Mouse (Mus musculus): ENCODE data around the gene Bco2. TPM values are rescaled to one million over a fixed set of nuclear protein-coding genes. Genes with fewer than 3 reads are reported as not detected.

The Bco2 gene
- total RNA-seq (2021) = 1 to 10 TPM; 1.6 to 1.8 TPM

DNA sequence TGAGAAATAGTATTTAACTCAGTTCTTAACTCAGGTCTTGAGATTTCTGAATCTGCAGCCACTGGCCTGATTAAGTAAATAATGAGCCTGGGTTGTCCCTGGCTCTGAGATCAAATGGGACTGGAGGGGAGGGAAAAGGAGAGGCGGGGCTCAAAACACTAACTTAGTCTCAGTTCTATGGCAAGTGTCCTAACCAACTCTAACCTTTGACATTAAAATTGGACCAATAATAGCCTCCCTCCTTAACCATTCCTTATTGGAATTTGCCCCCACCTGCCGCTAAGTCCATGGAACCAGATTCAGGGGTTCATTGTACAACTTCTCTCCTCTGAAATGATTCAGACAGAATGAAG is at the start of gene Bco2:
Bco2 (minus strand) TSS at position 88 of the 353 bp plus-strand sequence.
- DNase-seq (ENCODE audit: extremely low spot score in 1 of 2, low spot score in 2 of 2) = no peak
- intact Hi-C loops (cut with DNase I) = no loop called here

DNA sequence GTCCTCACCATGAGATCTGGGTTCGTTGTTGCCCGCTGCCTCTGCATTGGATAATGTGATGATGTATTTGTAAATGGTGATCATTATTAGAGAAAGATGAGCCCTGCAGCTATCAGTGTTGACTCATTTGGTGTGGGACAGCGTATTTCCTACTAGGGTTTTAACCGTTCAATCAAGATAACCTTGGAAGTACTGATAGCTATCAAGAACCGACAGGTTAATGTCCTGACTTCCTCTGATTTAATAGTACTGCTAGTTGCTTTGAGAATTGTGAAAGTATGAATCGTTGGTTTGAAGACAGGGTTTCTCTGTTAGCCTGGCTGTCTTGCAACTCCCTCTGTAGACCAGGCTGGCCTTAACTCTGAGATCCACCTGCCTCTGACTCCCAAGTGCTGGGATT is 49.4 kb upstream of the Bco2 start:
- no peak for DNase-seq (ENCODE audit: extremely low spot score in 1 of 2, low spot score in 2 of 2)
- intact Hi-C loops (cut with DNase I) = no loop called here

DNA sequence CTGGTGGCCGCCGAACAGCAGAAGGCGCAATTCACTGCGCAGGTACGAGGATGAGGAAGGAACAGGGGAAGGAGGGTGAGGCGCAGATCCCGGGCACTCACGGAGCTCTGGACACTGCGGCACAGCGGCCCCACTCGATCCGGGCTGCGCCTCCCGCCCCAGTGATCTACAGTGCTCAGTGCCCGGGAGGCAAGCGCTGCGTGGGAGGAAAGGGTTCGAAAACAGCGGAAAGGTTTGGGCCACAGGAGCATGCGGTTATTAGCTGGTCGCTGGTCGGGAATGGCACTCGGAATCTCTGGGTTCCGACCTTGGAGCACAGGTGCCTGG is 49.0 kb upstream of the Bco2 start:
- DNase-seq (ENCODE audit: extremely low spot score in 1 of 2, low spot score in 2 of 2) = no peak
- intact Hi-C loops (cut with DNase I) = no loop called here

DNA sequence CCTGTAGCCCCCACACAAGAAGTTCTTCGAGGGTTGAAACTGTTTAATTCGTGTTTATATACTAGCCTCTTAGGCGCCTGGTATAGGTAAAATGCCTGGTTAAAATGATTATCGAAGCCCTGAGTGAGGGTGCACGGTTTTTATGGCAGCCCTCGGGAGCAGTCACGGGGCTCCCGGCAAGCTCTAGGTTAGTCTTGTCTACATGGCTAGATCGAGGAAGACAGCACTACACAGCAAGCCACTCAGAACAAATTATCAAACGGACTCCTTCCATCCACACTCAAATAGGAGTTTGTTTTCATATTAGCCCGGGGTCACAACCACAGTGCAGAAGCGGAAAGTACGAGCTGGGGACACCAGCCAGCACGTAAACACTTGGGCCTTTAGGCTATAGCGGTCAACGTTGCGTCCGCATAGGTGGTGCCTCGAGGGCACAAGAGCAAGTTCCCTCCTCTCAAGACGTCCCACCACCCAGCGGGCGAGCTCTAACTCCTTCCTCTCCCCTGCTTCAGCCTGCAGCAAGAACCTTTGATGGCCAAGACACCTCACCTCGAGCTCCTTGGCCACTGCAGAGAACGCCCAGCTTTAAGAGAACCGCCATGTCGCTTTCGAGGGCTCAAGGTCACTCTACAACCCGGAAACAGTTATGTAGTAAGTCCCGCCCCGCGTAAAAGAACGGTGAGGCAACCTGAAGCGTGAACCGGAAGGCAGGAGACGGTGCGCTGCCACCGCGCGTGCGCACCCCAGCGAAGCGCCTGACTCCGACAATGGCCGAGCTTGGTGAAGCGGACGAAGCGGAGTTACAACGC is 48.4 kb upstream of the Bco2 start, which contains the start of the genes Sdhd and Timm8b:
Sdhd (minus strand) TSS at position 624 of the 809 bp plus-strand sequence.
Timm8b (plus strand) TSS at position 722 of the 809 bp plus-strand sequence.
- intact Hi-C loops (cut with DNase I) = no loop called here
- DNase-seq (ENCODE audit: extremely low spot score in 1 of 2, low spot score in 2 of 2) = peak; percentile 94 to 96

DNA sequence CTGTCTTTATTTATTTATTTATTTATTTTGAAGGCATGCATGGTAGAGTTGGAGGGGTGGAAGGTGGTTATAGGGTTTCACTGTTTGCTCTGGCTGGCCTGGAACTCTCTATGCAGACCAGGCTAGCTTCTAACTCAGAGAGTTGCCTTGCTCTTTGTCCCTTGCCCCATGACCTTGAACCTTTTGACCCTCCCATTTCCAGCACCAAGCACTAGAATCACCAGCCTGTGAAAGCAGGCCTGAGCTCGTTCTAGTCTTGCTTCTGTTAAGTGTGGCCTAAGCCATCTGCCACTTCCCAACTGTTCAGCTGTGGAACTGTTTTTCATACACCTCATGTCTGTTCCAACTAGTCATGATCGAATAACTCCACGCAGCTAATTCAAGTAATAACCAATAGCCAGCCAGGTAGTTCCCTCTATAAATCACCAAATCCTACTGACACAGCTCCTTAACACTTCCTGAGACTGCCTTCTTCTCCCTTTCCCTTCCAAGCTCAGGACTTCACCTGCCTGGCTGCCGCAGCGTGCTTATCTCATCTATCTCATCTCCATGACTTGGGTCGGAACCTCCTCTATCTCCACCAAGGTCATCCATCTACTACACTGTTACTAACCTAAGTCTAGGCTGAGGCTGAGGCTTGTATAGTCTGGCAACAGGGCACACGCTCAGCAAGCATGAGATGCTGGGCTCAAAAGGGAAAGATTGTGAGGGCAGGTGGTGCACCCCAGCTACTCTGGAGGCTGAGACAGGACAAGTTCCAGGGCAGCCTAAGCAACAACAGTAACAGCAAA is 47.3 kb upstream of the Bco2 start:
- no peak for DNase-seq (ENCODE audit: extremely low spot score in 1 of 2, low spot score in 2 of 2)
- intact Hi-C loops (cut with DNase I) = no loop called here

DNA sequence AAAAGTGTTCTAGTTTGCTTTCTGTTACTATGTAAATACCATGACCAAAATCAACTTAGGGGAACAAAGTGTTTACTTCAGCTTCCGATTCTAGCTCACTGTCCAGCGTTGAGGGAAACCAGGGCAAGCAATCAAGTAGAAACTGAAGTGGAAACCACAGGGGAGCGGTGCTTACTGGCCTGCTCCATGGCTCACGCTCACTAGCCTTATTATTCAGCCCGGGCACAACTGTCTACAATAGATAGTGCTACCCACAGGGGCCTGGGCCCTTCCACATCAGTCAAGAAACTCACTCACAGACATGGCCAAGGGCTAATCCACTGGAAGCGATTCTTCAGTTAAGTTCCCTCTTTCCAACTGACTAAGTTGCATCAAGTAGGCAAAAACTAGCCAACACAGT is 46.6 kb upstream of the Bco2 start:
- DNase-seq (ENCODE audit: extremely low spot score in 1 of 2, low spot score in 2 of 2) = no peak
- intact Hi-C loops (cut with DNase I) = no loop called here

DNA sequence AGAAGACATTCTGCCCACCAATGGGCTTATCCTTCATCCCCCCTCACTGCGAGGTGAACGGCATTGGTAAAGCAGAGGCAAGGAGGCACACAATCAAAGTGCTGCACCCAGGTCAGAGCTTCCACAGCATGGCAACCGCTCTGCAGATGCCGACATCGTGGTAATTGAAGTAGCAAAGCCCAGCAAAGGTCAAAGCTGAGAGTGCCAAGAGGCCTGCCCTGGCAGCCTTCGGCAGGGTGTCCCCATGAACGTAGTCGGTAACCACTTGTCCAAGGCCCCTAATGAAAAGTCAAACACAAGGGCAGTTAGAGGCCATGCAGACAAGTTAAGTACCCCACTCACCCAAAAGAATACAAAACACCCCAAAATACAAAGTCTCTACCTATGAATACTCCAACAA is 42.0 kb upstream of the Bco2 start:
- intact Hi-C loops (cut with DNase I) = no loop called here
- no peak for DNase-seq (ENCODE audit: extremely low spot score in 1 of 2, low spot score in 2 of 2)

DNA sequence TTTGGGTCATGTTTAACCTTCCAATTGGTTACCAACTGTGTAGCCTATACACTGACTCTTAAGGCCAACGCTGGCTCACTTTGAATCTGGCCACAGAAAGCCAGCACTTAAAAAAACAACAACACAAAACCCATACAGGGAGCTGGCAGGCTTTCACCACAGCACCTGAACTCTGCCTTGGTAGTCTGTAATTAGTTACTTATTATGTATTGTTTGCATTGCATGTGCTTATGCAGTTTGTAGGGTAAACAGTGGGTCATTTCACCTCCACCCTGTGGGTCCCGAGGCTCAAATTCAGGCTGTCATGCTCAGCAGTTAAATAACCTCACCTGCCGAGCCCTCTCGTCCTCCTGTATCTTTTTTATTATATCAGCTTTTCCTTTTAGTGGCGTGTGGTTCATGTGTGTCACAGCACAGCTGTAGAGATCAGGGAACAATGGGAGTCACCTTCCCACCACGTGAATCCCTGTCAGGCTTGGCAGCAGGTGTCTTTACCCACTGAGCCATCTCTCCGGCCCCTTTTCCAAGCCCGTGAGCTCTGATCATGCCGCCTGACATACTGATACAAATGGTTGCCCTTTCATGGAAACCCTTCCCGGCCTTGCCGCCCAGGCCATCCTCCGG is 39.9 kb upstream of the Bco2 start:
- intact Hi-C loops (cut with DNase I) = no loop called here
- DNase-seq (ENCODE audit: extremely low spot score in 1 of 2, low spot score in 2 of 2) = no peak

DNA sequence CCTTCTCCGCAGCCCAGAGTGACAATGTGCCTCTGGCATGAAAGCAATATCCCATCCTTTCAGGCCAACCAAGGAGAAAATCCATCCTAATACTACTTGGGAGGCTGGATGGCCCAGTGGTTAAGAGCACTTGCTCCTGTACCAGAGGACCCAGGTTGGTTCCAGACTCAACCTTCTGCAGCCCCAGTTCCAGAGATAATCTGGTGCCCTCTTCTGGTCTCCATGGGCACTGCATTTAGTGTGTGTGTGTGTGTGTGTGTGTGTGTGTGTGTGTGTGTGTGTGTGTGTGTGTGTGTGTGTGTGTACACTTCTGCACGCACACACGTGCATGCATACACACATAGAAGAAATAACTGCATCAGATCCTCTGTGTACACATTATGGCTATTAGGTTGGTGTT is 38.6 kb upstream of the Bco2 start:
- DNase-seq (ENCODE audit: extremely low spot score in 1 of 2, low spot score in 2 of 2) = peak in 1 of 2 experiments; percentile 51
- intact Hi-C loops (cut with DNase I) = no loop called here

DNA sequence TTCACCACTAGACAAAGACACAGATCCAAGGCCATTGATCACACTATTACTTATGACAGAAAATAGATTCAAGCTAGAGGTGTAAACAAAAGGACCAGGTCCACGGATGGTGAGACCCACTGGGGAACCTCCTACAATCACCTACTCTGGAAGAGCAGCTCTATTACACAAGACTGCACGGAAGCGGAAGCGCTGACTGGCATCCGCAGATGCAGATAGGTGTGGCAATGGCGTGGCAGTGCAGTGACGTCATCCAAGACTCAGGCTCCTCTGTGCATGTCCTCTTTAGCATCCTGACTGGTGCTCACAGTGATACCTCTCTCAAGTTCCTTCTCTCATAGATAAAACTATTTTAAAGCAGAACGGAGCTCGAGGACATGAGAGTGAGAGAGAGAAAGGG is 38.0 kb upstream of the Bco2 start:
- intact Hi-C loops (cut with DNase I) = no loop called here
- DNase-seq (ENCODE audit: extremely low spot score in 1 of 2, low spot score in 2 of 2) = no peak

DNA sequence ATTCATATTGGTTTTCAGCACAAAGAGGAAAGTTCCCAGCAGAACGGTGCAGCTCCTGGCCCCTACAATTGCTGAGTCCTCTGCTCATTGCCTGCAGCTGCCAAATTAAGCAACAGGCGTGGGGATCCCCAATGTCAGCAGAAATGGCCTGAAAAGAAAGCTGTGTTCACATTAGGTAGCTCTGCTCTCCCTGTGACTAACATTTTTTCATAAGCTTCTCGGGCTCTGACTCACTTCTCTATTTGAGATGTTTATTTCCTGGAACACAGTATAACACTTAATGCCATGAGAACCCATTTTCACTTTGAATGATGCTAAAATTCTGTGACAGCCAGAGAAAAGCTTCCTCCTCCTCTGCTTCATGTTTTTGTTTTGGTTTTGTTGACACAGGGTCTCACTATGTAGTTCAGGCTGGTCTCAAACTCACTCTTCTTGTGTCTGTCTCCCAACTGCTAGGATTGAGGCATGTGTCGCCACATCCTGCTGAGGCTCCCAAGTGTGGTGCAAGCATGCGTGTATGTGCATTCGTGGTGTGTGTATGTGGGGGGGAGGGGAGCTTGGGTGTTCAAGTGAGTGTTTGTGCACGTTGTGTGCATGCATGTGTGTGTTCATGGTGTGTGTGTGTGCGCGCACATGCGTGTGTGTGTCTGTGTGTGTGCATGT is 36.0 kb upstream of the Bco2 start:
- no peak for DNase-seq (ENCODE audit: extremely low spot score in 1 of 2, low spot score in 2 of 2)
- intact Hi-C loops (cut with DNase I) = no loop called here

DNA sequence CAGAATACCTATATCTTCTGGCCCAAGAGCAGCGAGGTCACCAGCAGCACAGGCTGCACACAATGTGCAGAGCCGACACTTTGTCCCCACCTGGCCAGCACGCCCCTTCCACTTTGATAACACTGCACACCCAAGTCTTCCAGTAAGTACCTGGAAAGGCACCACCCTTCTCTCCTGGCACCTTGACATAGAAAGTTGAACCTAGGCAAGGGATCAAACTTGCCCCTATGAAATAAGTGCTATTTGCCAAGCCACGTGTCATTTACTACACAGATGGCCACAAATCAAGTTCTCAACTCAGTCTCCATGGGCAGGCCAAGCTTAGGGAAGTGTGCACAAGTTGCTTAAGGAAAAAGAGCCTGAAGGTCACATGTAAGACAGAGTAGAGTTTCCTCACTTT is 32.0 kb upstream of the Bco2 start:
- intact Hi-C loops (cut with DNase I) = no loop called here
- DNase-seq (ENCODE audit: extremely low spot score in 1 of 2, low spot score in 2 of 2) = no peak

DNA sequence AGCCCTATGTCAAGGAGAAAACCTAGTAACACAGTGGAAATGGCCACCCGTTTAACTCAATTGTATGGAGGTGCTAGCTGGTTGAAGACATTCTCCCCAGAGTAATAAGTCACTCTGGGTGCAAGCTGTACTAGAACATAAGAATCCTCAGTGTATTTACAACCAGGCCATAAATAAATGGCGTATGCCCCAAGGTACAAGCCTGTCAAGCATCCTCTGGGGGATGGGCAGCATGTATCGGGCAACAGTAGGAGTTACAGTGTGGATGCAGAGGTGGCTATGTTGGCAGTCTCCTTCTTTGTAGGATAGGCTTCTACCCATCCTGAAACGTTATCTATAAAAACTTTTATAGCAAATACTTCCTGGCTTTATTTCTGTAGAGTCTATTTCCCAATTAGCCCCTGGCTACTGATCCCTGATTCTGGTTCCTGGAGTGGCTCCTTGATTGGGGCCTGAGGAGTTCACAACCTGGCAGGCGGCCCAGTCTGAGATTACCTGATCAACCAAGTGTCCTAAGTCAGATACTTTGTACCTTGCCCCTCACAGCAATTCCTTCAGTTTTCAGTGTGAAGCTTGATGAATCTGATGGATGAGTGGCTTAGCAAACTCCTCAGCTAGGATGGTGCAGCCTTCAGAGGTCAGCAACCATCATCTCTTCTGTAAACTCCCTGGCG is 30.3 kb upstream of the Bco2 start:
- no peak for DNase-seq (ENCODE audit: extremely low spot score in 1 of 2, low spot score in 2 of 2)
- intact Hi-C loops (cut with DNase I) = no loop called here

DNA sequence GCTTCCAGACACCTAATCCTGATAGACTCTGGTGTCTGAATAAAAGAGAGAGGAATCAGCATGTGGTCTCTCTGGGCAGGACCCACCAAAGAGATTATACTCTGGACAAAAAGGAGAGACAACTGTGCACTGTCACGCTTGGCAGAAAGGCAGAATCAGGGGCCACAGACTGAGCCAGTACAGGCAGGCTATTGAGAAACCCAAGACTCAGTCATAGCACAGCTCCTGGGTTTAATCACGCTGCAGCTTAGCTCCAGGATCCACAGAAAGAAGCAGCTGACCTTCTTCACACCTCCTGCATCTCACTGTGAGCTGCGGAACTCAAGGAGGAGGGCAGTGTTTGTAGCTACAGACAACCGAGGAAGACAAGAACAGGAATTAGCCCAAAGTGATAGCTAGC is 25.4 kb upstream of the Bco2 start:
- DNase-seq (ENCODE audit: extremely low spot score in 1 of 2, low spot score in 2 of 2) = no peak
- intact Hi-C loops (cut with DNase I) = no loop called here

DNA sequence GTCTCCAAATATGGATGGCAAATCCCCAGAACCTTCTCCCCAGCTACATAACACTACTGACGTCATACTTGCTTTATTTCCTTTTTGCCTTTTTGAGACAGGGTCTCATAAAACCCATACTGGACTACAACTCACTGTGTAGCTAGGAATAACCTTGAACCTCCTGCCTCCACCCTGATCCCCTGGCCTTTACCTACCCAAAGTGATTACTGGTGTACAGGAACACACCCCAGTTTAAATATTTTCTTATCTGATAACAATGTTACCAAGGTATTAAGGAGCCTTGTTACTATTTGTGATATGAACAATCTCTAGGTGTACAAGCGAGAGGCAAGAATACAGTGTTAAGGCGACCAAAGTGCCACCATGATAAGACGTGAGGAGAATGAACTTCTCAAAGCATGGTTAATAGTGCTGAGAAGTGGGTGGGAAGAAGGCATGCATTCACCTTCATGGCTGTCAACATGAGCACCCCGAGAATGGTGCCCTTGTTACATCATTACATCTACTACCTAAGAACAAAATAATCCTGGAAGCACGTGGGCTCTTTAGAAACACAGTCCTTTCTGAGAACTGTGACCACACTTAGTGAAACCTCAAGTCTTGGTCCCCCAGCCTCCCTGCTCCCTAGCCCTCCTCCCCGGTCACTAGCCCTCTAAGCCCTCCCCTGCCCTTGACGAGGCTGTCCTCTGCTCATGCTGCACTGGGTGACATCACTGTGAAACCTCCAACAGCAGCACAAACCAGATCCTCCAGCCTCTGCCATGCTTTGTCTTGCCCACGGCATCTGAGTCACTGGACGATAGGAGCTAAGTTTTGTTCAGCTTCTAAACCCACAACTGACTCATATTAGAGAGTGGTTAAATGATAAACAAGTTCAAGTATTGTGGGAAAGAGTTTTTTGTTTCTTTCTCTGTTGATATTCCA is 14.9 kb upstream of the Bco2 start:
- DNase-seq (ENCODE audit: extremely low spot score in 1 of 2, low spot score in 2 of 2) = no peak
- intact Hi-C loops (cut with DNase I) = no loop called here

DNA sequence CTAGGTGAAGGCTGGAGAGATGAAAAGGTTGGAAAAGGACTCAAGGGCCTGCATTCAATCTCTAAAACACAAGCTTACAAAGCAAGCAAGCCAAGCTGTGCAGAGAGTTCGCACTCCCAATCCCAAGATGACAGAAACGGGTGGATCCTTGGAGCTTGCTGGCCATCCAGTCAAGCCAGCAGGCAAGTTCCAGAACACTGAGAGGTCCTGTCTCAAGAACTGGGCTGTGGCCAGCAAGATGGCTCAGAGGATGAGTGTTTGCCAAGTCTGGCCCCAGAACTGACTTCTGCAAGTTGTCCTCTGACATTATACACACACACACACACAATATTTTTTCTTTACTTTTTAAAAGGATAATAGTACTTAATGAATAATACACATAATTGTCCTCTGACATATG is 12.9 kb upstream of the Bco2 start:
- DNase-seq (ENCODE audit: extremely low spot score in 1 of 2, low spot score in 2 of 2) = no peak
- intact Hi-C loops (cut with DNase I) = no loop called here

DNA sequence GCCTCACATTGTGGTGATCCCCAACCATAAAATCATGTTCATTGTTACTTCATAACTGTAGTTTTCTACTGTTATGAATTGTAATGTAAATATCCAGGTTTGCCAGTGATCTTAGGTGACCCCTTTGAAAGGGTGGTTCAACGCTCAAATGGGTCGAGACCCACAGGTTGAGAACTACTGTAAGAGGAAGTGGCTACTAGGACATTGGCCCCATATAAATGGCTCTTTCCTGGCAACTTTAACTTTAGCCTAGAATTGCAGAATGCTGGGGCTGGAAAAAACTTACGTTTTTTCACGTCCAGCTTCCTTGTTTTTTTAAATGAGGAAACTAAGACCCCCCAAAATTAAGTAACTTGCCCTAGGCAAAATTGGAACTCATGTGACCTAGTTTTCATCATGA is 12.4 kb upstream of the Bco2 start:
- no peak for DNase-seq (ENCODE audit: extremely low spot score in 1 of 2, low spot score in 2 of 2)
- intact Hi-C loops (cut with DNase I) = no loop called here

DNA sequence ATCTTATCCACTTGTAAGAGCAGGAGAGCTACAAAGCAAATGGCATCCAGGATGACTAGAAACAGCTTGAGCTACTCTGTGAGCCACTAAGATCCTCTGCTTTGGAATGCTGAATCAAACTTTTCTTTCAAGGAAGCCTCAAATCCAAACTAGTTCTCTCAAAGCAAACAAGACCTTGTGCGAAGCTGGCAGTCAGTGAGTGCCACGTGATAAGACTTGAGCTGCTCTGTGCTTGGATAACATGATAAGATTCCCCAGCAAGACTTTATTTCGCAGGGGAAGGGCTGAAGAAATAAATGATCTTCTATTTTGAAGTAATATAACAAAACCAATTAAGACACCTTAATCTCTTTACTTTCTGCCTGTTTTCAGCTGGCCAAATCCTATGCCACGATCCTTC is 11.0 kb upstream of the Bco2 start:
- DNase-seq (ENCODE audit: extremely low spot score in 1 of 2, low spot score in 2 of 2) = no peak
- intact Hi-C loops (cut with DNase I) = no loop called here
